Mouse (Mus musculus) bone marrow macrophage, adult 2 months (primary cell): ENCODE data around the gene Scarb1.

Experiments used
- CTCF ChIP-seq: IDR thresholded peaks from 2 replicates; pipeline ENCODE4 v1.5.1; 2012; ENCODE audit warnings: low read depth, mild to moderate bottlenecking, low read length, moderate library complexity
- POLR2A ChIP-seq: IDR thresholded peaks from 2 replicates; pipeline ENCODE4 v1.6.1; 2012; ENCODE audit warnings: mild to moderate bottlenecking, low read depth, low read length, borderline replicate concordance

- no peak for TF ChIP-seq CTCF
- TF ChIP-seq POLR2A = no peak
Measured at GRCm38 (mm10) chr5:125241627-125242026, 99.3 kb downstream of the Scarb1 start.
